In genomic region chr12:12810943-12811342, GRCm38 (mm10) we compare ENCODE assay signal across 8 mouse cellular contexts.
DNase-seq lines count a peak whose midpoint lies in the region; ATAC-seq lines count a peak whose summit lies in the region.

No protein-coding gene starts in this region.

- 7% methylated on average over 7 of the region's 7 CpGs for WGBS in forebrain, embryonic 14.5 days
- WGBS in limb, embryonic 10.5 days: 11% methylated on average over 7 of the region's 7 CpGs
- WGBS in midbrain, embryonic 13.5 days: 6% methylated on average over 7 of the region's 7 CpGs

- H3K9ac ChIP-seq in forebrain, embryonic 14.5 days (ENCODE audit: low read length): peak overlapping the region; percentile 48; the same call in 1 of the 2 replicates
- 0 out of 2 replicates have a peak overlapping the region, but pooled peaks have one; percentile 40 for H3K9ac ChIP-seq in midbrain, embryonic 13.5 days (replicated peaks)

- peak overlapping the region; percentile 21; the same call in 1 of the 2 replicates for H3K27ac ChIP-seq in forebrain, embryonic 14.5 days (ENCODE audit: low read depth, low read length)
- peak overlapping the region; percentile 80 for H3K27ac ChIP-seq in limb, embryonic 10.5 days
- H3K27ac ChIP-seq in midbrain, embryonic 13.5 days: peak overlapping the region; percentile 76

- peak overlapping the region; percentile 29; the same call in 1 of the 2 replicates for H3K4me2 ChIP-seq in forebrain, embryonic 14.5 days (ENCODE audit: low read length)
- H3K4me2 ChIP-seq in midbrain, embryonic 13.5 days (replicated peaks): peak overlapping the region; percentile 30; the same call in 1 of the 2 replicates

- no peaks in the 10 kb centered on the region for H3K27me3 ChIP-seq in forebrain, embryonic 14.5 days (replicated peaks; ENCODE audit: control insufficient read depth, insufficient read depth, low read length)
- no peaks in the 10 kb centered on the region for H3K27me3 ChIP-seq in limb, embryonic 10.5 days (ENCODE audit: low read depth, poor library complexity, severe bottlenecking)
- 0 out of 2 replicates have a peak, but pooled peaks cover 4% of the 10 kb centered on the region for H3K27me3 ChIP-seq in midbrain, embryonic 13.5 days

- DNase-seq in kidney, adult 11 months: peak; percentile 20
- DNase-seq in kidney, postnatal 4 days: no peak
- no peak for DNase-seq in forebrain, embryonic 14.5 days (ENCODE audit: low spot score)
- no peak for DNase-seq in limb, embryonic 10.5 days (ENCODE audit: low spot score)
- DNase-seq in right cerebral cortex, postnatal 25 days: no peak
- no peak for DNase-seq in urinary bladder, postnatal 25 days (ENCODE audit: low spot score)

- ATAC-seq in forebrain, embryonic 14.5 days: peak; percentile 27; the same call in 1 of the 2 replicates
- 0 out of 2 replicates have a peak, but pooled peaks have one; percentile 5 for ATAC-seq in midbrain, embryonic 13.5 days
- ATAC-seq in CD4-positive, CD25-positive, alpha-beta regulatory T cell, adult 4 months: no peak

- no peaks in the 10 kb centered on the region for H3K36me3 ChIP-seq in forebrain, embryonic 14.5 days (ENCODE audit: control insufficient read depth, insufficient read depth, low read length)
- no peaks in the 10 kb centered on the region for H3K36me3 ChIP-seq in limb, embryonic 10.5 days
- no peaks in the 10 kb centered on the region for H3K36me3 ChIP-seq in midbrain, embryonic 13.5 days

- peaks cover 13% of the 10 kb centered on the region for H3K4me1 ChIP-seq in forebrain, embryonic 14.5 days (ENCODE audit: control insufficient read depth, insufficient read depth, low read length)
- H3K4me1 ChIP-seq in limb, embryonic 10.5 days: peaks cover 46% of the 10 kb centered on the region
- H3K4me1 ChIP-seq in midbrain, embryonic 13.5 days (replicated peaks): peaks cover 33% of the 10 kb centered on the region

- H3K9me3 ChIP-seq in forebrain, embryonic 14.5 days (replicated peaks; ENCODE audit: control insufficient read depth, low read length): no peaks in the 10 kb centered on the region
- no peaks in the 10 kb centered on the region for H3K9me3 ChIP-seq in limb, embryonic 10.5 days (replicated peaks)
- no peaks in the 10 kb centered on the region for H3K9me3 ChIP-seq in midbrain, embryonic 13.5 days

- H3K4me3 ChIP-seq in forebrain, embryonic 14.5 days (ENCODE audit: low read depth, low read length): no peak overlapping the region
- H3K4me3 ChIP-seq in limb, embryonic 10.5 days: 0 out of 2 replicates have a peak overlapping the region, but pooled peaks have one; percentile 31
- no peak overlapping the region for H3K4me3 ChIP-seq in midbrain, embryonic 13.5 days (replicated peaks)

Comparison
In these comparisons a context has a peak if more than half of its experiments do, and no peak if none do; other contexts are left out.
1. H3K27ac ChIP-seq: peak in every context shown above with its lines; median percentile 80 in limb, embryonic 10.5 days; 76 in midbrain, embryonic 13.5 days; 21 in forebrain, embryonic 14.5 days.